Mouse (Mus musculus): ENCODE data around the gene Gm382. TPM values are rescaled to one million over a fixed set of nuclear protein-coding genes. Genes with fewer than 3 reads are reported as not detected.

Gene Gm382
- polyA plus RNA-seq (2017; shearing (Covaris generic)) = not detected

DNA sequence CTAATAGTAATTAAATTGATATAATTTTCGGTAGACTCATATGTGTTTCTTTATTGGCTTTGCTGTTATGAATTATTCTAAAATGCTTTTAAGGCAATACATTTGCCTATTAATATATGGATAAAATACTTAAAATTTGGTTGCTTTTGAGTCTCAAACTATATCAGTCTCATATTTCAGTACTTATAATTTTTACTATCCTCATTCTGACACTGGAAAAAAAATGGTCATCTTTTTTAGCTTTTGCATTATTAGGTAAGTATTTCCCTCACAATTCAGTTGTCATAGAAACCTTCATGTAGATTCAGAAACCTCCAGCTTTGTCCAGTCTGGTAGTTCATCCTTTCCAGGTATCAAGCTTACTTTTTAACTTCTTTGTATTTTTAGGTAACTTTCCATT is at the start of gene Gm382:
TSS of gene Gm382 (plus strand) at position 301 of the 400 bp plus-strand sequence.

Other genes starting within 250 kb of the Gm382 start
- not detected for gene 4932411N23Rik, start 224.1 kb upstream of the Gm382 start, polyA plus RNA-seq (2017; shearing (Covaris generic))

Data from effector memory CD4-positive, alpha-beta T cell, adult 5 months (primary cell).